Mouse (Mus musculus) CH12.LX (cell line): ENCODE measurements around the gene Zfp507. TPM values are rescaled to one million over a fixed set of nuclear protein-coding genes. Genes with fewer than 3 reads are reported as not detected.

Experiments used
- DNase-seq: peaks from one replicate; pipeline ENCODE4 v3.0.0-alpha.2; 2013; ENCODE audit errors: extremely low read depth
- H3K27ac ChIP-seq: 2 replicates; pipeline ENCODE4 v1.5.1; 2012; ENCODE audit warnings: low read depth, mild to moderate bottlenecking, control low read depth, moderate library complexity; ENCODE audit not compliant: insufficient read depth
- H3K27me3 ChIP-seq: replicated peaks from 2 replicates; pipeline ENCODE3; 2012; ENCODE audit warnings: inconsistent platforms
- H3K36me3 ChIP-seq, 2 experiments: replicated peaks in 1 of 2; 2 replicates each; pipeline versions ENCODE3 to v1.6.1; 2012; ENCODE audit warnings: inconsistent platforms in 1 of 2, low read length in 1 of 2, mild to moderate bottlenecking in 1 of 2, mixed read lengths in 1 of 2, moderate library complexity in 1 of 2; ENCODE audit not compliant: control insufficient read depth in 1 of 2, insufficient read depth in 1 of 2
- H3K4me1 ChIP-seq, 2 experiments: 2 replicates each; pipeline ENCODE4 v1.6.1; 2012; ENCODE audit warnings: inconsistent platforms in 1 of 2, moderate library complexity in 1 of 2; ENCODE audit not compliant: insufficient read depth in 2 of 2, control insufficient read depth in 1 of 2
- H3K4me2 ChIP-seq: 2 replicates; pipeline ENCODE4 v1.6.1; 2012; ENCODE audit warnings: low read depth, mild to moderate bottlenecking, control low read depth; ENCODE audit not compliant: poor library complexity, insufficient read depth, severe bottlenecking
- H3K4me3 ChIP-seq, 3 experiments: fragments of 150-350 bp in 1 of 3; sonication (generic) in 1 of 3; replicated peaks in 1 of 3; 2 replicates each; pipeline versions ENCODE3 to v1.5.1; 2011 to 2012; ENCODE audit warnings: low read depth in 2 of 3, low read length in 2 of 3, mild to moderate bottlenecking in 2 of 3, moderate library complexity in 2 of 3, control low read depth in 1 of 3, improper control_type of control experiment in 1 of 3, inconsistent platforms in 1 of 3, mixed read lengths in 1 of 3; ENCODE audit not compliant: poor library complexity in 1 of 3
- H3K79me2 ChIP-seq: replicated peaks from 2 replicates; pipeline ENCODE4 v1.6.1; 2012; ENCODE audit warnings: mild to moderate bottlenecking, moderate library complexity; ENCODE audit not compliant: control insufficient read depth, poor library complexity, insufficient read depth, severe bottlenecking; ENCODE audit errors: extremely low read depth
- H3K9ac ChIP-seq: 2 replicates; pipeline ENCODE4 v1.6.1; 2012; ENCODE audit warnings: low read depth, mild to moderate bottlenecking, control low read depth, moderate library complexity; ENCODE audit not compliant: insufficient read depth
- H3K9me3 ChIP-seq: replicated peaks from 2 replicates; pipeline ENCODE3; 2012; ENCODE audit warnings: low read length, inconsistent platforms, mixed read lengths
- CTCF ChIP-seq, 2 experiments: IDR thresholded peaks in 1 of 2; conservative IDR thresholded peaks in 1 of 2; 2 replicates each; pipeline ENCODE4 v1.5.1; 2011 to 2012; ENCODE audit warnings: low read depth in 2 of 2, low read length in 2 of 2, improper control_type of control experiment in 1 of 2, inconsistent platforms in 1 of 2, mild to moderate bottlenecking in 1 of 2, moderate library complexity in 1 of 2
- EP300 ChIP-seq: IDR thresholded peaks from 2 replicates; pipeline ENCODE4 v1.6.1; 2011; ENCODE audit warnings: low read length, improper control_type of control experiment
- ETS1 ChIP-seq: conservative IDR thresholded peaks from 2 replicates; pipeline ENCODE4 v1.6.1; 2012; ENCODE audit warnings: low read depth, mild to moderate bottlenecking, inconsistent platforms, low read length, improper control_type of control experiment, moderate library complexity
- GABPA ChIP-seq: IDR thresholded peaks from 2 replicates; pipeline ENCODE4 v1.6.1; 2012; ENCODE audit warnings: low read depth, low read length, improper control_type of control experiment, inconsistent platforms; ENCODE audit not compliant: insufficient replicate concordance
- HCFC1 ChIP-seq: IDR thresholded peaks from 2 replicates; pipeline ENCODE4 v1.6.1; 2012; ENCODE audit warnings: low read depth, mild to moderate bottlenecking, inconsistent platforms, low read length, improper control_type of control experiment
- IRF4 ChIP-seq: IDR thresholded peaks from 2 replicates; pipeline ENCODE4 v1.6.1; 2014; ENCODE audit warnings: low read depth, mild to moderate bottlenecking, inconsistent platforms, low read length, improper control_type of control experiment
- JUN ChIP-seq: IDR thresholded peaks from 2 replicates; pipeline ENCODE4 v1.6.1; 2011; ENCODE audit warnings: low read depth, mild to moderate bottlenecking, low read length, improper control_type of control experiment, moderate library complexity; ENCODE audit not compliant: insufficient read depth
- KAT2A ChIP-seq: IDR thresholded peaks from 2 replicates; pipeline ENCODE4 v1.6.1; 2012; ENCODE audit warnings: low read length, improper control_type of control experiment, inconsistent platforms; ENCODE audit not compliant: insufficient replicate concordance
- MAFK ChIP-seq: IDR thresholded peaks from 2 replicates; pipeline ENCODE4 v1.6.1; 2011; ENCODE audit warnings: low read length, improper control_type of control experiment; ENCODE audit not compliant: insufficient replicate concordance
- MAZ ChIP-seq: IDR thresholded peaks from 2 replicates; pipeline ENCODE4 v1.6.1; 2012; ENCODE audit warnings: low read depth, mild to moderate bottlenecking, inconsistent platforms, low read length, improper control_type of control experiment, moderate library complexity
- MEF2A ChIP-seq: IDR thresholded peaks from 2 replicates; pipeline ENCODE4 v1.6.1; 2014; ENCODE audit warnings: low read depth, mild to moderate bottlenecking, inconsistent platforms, low read length, improper control_type of control experiment, borderline replicate concordance
- MXI1 ChIP-seq: IDR thresholded peaks from 2 replicates; pipeline ENCODE4 v1.6.1; 2011; ENCODE audit warnings: mild to moderate bottlenecking, low read depth, low read length, improper control_type of control experiment
- MYC ChIP-seq: IDR thresholded peaks from 2 replicates; pipeline ENCODE4 v1.6.1; 2011; ENCODE audit warnings: low read depth, mild to moderate bottlenecking, improper control_type of control experiment, low read length
- NELFE ChIP-seq: IDR thresholded peaks from 2 replicates; pipeline ENCODE4 v1.6.1; 2011; ENCODE audit warnings: low read depth, low read length, improper control_type of control experiment
- NRF1 ChIP-seq: IDR thresholded peaks from 2 replicates; pipeline ENCODE4 v1.6.1; 2014; ENCODE audit warnings: low read depth, mild to moderate bottlenecking, inconsistent platforms, low read length, improper control_type of control experiment, moderate library complexity
- PAX5 ChIP-seq: IDR thresholded peaks from 2 replicates; pipeline ENCODE4 v1.6.1; 2012; ENCODE audit warnings: low read length, inconsistent platforms, mixed read lengths
- POLR2AphosphoS2 ChIP-seq: IDR thresholded peaks from 2 replicates; pipeline ENCODE4 v1.6.1; 2011; ENCODE audit warnings: low read depth, low read length, improper control_type of control experiment
- SMC3 ChIP-seq: IDR thresholded peaks from 2 replicates; pipeline ENCODE4 v1.6.1; 2011; ENCODE audit warnings: low read depth, low read length, improper control_type of control experiment
- TCF12 ChIP-seq: IDR thresholded peaks from 2 replicates; pipeline ENCODE4 v1.6.1; 2014; ENCODE audit warnings: low read depth, mild to moderate bottlenecking, inconsistent platforms, low read length, improper control_type of control experiment
- UBTF ChIP-seq: IDR thresholded peaks from 2 replicates; pipeline ENCODE4 v1.6.1; 2012; ENCODE audit warnings: low read depth, mild to moderate bottlenecking, inconsistent platforms, low read length, improper control_type of control experiment, moderate library complexity
- USF1 ChIP-seq: IDR thresholded peaks from 2 replicates; pipeline ENCODE4 v1.6.1; 2014; ENCODE audit warnings: low read depth, mild to moderate bottlenecking, inconsistent platforms, low read length, improper control_type of control experiment
- USF2 ChIP-seq: conservative IDR thresholded peaks from 2 replicates; pipeline ENCODE4 v1.6.1; 2011; ENCODE audit warnings: low read depth, low read length, improper control_type of control experiment
- ZC3H11A ChIP-seq: IDR thresholded peaks from 2 replicates; pipeline ENCODE4 v1.6.1; 2012; ENCODE audit warnings: low read depth, mild to moderate bottlenecking, inconsistent platforms, low read length, improper control_type of control experiment
- ZMIZ1 ChIP-seq: IDR thresholded peaks from 2 replicates; pipeline ENCODE4 v1.6.1; 2012; ENCODE audit warnings: low read depth, mild to moderate bottlenecking, inconsistent platforms, low read length, improper control_type of control experiment
- dilution Hi-C: fragments of 300-500 bp; cut with MboI; formaldehyde crosslinking; loops from 2 replicates; pipeline ENCODE4 v1.14.3; 2020; ENCODE audit warnings: low sequenced_read_pairs; ENCODE audit not compliant: extremely low pct_unique_long_range_greater_than_20kb, extremely low pct_ligation_motif_present
- in situ Hi-C: fragments of 300-500 bp; cut with MboI; formaldehyde crosslinking; loops from 3 replicates; pipeline ENCODE4 v1.14.3; 2019; ENCODE audit warnings: low sequenced_read_pairs, low pct_ligation_motif_present, low pct_unique_long_range_greater_than_20kb, mixed read lengths
- polyA plus RNA-seq: library from polyadenylated mRNA; unstranded; fragments of >175 nt; gene quantifications from 2 replicates; pipeline ENCODE4 v1.2.1, GENCODE M21; 2012; ENCODE audit warnings: low read depth; ENCODE audit not compliant: insufficient read length
- total RNA-seq, 2 experiments: library from RNA; depleted of rRNA; stranded (reverse); fragments of 300-350 nt in 1 of 2; fragments of >200 nt in 1 of 2; gene quantifications; 2 replicates each; pipeline ENCODE4 v1.2.3; 2012 to 2014

Zfp507 gene
- total and polyA plus RNA-seq, 3 experiments, result 10.4 to 19.8 (median 19.5) TPM

GRCm38 (mm10) chr7:35764461-35764860, 38.3 kb downstream of the Zfp507 start:
- H3K9me3 ChIP-seq, result peaks cover 6% of the 10 kb centered on the region
- TF ChIP-seq UBTF, result no peak
- no peak for TF ChIP-seq POLR2AphosphoS2
- no peak for TF ChIP-seq IRF4
- no peak for TF ChIP-seq MAZ
- no peak for TF ChIP-seq NRF1
- TF ChIP-seq ETS1, result no peak
- TF ChIP-seq USF2, result no peak
- no peak for TF ChIP-seq GABPA
- TF ChIP-seq MXI1, result no peak
- TF ChIP-seq MYC, result no peak
- no peak for TF ChIP-seq EP300
- TF ChIP-seq USF1, result no peak
- TF ChIP-seq JUN, result no peak
- H3K4me3 ChIP-seq, result no peak overlapping the region
- no peaks in the 10 kb centered on the region for H3K4me1 ChIP-seq
- no peaks in the 10 kb centered on the region for H3K79me2 ChIP-seq
- no peaks in the 10 kb centered on the region for H3K27me3 ChIP-seq
- H3K36me3 ChIP-seq, result no peaks in the 10 kb centered on the region
- H3K4me2 ChIP-seq, result no peak overlapping the region
- dilution Hi-C loops (no loop called here), in situ Hi-C loops (no loop called here)
- H3K27ac ChIP-seq, result no peak overlapping the region
- DNase-seq, result no peak
- H3K9ac ChIP-seq, result no peak overlapping the region

- no peak for TF ChIP-seq SMC3
- no peak for TF ChIP-seq CTCF (conservative IDR thresholded peaks at IDR 0.05 in 1 of 2, IDR thresholded peaks at IDR 0.05 in 1 of 2; ENCODE audit: low read depth in 2 of 2, low read length in 2 of 2)
- TF ChIP-seq JUN, result no peak
- TF ChIP-seq TCF12, result no peak
- no peak for TF ChIP-seq MXI1
- TF ChIP-seq ZC3H11A, result no peak
- TF ChIP-seq NELFE, result no peak
- TF ChIP-seq MAFK, result no peak
- TF ChIP-seq HCFC1, result no peak
- no peak for TF ChIP-seq PAX5
- no peak for TF ChIP-seq ETS1
- TF ChIP-seq KAT2A, result no peak
- TF ChIP-seq MEF2A, result no peak
- no peak for TF ChIP-seq NRF1
- TF ChIP-seq ZMIZ1, result no peak
- DNase-seq, result no peak
- peaks cover 6% of the 10 kb centered on the region for H3K9me3 ChIP-seq
- H3K4me2 ChIP-seq, result no peak overlapping the region
- H3K27me3 ChIP-seq, result no peaks in the 10 kb centered on the region
- H3K4me3 ChIP-seq, result no peak overlapping the region
- in situ Hi-C loops, result no loop called here
- H3K9ac ChIP-seq, result no peak overlapping the region
- no peak overlapping the region for H3K27ac ChIP-seq
- dilution Hi-C loops, result no loop called here
- H3K36me3 ChIP-seq, result no peaks in the 10 kb centered on the region
- H3K4me1 ChIP-seq, result peaks cover 0 to 3% of the 10 kb centered on the region in 2 experiments; a peak in 1 of 4 replicates
- H3K79me2 ChIP-seq, result no peaks in the 10 kb centered on the region
These were observed 41.0 kb downstream of the Zfp507 start for GRCm38 (mm10) chr7:35761801-35762200.
